Mouse (Mus musculus) adrenal gland, postnatal 10 days (tissue): ENCODE measurements around the gene Dlgap5. TPM values are rescaled to one million over a fixed set of nuclear protein-coding genes. Genes with fewer than 3 reads are reported as not detected.

Experiments
- DNase-seq: peaks from one replicate; pipeline ENCODE4 v3.0.0; 2021; ENCODE audit warnings: mixed read lengths
- total RNA-seq, 2 experiments: library from RNA; stranded (reverse); gene quantifications; 2 replicates each; pipeline ENCODE4 v1.2.3; 2021

Gene Dlgap5
- total RNA-seq, 2 experiments from 2014 or later = 9.4 to 12.9 TPM

DNA sequence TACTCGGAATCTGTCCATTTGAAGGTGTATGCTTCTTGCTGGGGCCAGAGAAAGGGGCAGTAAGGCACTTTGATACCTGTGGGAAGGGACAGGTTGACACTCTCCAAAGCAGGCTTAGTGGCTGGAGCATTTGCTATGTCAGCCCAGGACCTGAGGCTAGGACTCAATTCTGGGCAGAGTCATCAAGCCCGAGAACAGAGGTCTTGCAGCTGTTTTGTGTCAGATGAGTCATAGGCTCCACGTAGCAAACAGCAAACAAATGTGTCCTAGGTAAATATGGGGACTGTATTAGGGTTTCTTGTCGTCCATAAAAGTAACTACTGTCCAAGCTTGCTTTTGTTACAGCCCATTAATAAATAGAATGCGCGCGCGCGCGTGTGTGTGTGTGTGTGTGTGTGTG lies 65.9 kb downstream of the Dlgap5 start:
- no peak for DNase-seq

DNA sequence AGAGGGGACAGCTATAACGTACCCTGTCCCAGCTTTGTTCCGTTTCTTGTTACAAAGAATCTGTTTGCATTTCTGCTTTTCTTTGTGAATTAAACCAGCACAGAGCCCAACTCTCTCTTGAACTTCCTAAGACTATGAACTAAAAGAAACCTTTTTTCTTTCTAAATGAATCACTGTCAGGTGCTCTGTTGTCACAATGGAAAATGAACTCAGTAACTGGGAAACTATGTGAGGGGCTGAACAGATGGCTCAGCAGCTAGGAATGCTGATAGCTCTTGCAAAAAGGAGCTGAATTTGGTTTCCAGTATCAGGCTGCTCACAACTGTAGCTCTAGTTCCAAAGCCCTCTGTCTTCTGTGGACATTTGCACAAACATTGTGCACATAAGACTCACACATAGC lies 67.2 kb downstream of the Dlgap5 start:
- no peak for DNase-seq

DNA sequence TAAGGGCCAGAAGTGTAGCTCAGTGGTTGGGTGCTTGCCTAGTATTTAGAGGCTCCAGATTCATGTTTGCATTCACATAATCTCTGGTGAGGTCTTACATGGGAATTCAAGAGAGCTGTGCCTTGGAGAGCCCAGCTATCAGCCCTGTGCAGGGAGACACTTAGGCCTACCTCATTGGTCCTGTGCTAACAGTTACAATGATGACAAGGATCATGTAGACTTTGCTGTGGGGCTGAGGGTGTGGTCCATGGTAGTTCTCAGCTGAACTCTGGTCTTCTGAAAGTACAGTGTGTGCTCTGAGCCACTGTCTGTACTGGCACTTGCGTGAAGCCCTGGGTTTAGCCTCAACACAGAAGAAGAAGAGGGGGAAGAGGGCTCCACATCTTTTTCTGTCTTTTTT lies 71.5 kb downstream of the Dlgap5 start:
- DNase-seq = no peak

DNA sequence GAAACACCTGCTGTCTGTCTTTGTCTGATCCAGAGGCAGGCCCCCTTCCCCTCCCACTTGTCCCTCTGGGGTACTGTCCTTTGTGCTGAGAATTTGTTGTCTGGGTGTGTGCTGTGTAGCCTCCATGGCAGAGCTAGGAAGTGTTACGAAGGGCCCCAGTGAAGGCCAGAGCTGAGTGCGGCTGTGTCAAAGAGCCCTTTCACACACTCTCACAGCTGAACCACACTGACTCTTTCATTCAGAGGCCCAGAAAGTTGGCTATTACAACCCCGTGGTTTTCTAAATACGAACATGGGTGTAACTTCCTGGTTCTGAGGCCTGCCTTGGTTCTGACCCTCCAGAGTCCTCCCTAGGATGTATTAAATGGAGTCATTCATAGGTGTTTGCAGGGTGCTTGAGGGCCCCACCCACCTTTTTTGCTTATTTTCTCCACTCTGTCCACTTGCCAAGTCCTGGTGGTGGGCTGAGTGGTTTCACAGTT lies 76.4 kb downstream of the Dlgap5 start:
- DNase-seq = no peak

DNA sequence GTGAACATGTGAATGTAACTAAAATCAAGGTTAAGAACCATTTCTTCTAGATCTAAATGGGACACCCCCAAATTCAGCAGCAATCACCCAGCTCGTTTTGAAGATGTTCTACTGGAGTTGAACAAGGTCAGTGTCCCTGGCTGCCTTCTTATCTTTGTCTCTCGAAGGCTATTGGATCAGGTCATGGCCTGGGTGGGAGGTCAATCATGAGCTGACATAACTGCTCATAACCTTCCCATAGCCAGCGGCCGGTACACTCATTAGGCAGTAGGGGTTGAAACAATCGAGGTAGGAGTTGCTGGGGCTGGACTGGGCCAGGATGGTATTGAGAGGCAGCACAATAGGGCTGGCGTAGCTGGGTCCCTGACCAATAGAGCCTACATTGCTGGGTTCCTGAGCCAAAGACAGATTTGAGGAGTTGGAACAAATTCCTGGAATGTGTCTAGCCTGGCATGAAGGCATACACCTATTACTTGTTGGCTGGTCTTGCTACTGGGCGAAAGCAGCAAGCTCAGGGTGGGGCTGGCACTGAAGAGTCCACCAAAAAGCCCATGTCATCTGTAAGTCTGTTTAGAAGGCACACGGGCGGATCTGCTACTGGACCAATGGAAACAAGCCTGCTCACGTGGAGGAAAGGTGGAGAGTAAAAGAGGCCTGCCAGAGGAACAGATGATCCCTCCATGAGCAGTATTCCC lies 77.8 kb downstream of the Dlgap5 start:
- DNase-seq = no peak

Other genes starting within 250 kb of the Dlgap5 start
- 10 to 100 TPM; 33.4 to 40.4 TPM for gene Gch1, start 229.0 kb downstream of the Dlgap5 start, total RNA-seq
- 10 to 100 TPM in 1 of 2 experiments, 1 to 10 TPM in 1; 6.9 to 10.0 TPM for gene Wdhd1, start 141.6 kb downstream of the Dlgap5 start, total RNA-seq
- 10 to 100 TPM; 18.8 to 19.7 TPM for gene Socs4, start 141.5 kb downstream of the Dlgap5 start, total RNA-seq
- gene Mapk1ip1l, start 120.1 kb downstream of the Dlgap5 start, total RNA-seq = 10 to 100 TPM; 69.9 to 75.9 TPM
- 1 to 10 TPM; 6.9 to 7.0 TPM for gene Lgals3, start 50.7 kb downstream of the Dlgap5 start, total RNA-seq
- gene Fbxo34, start 32.0 kb upstream of the Dlgap5 start, total RNA-seq = 10 to 100 TPM; 21.5 to 24.5 TPM
- 10 to 100 TPM; 10.3 to 14.2 TPM for gene Atg14, start 152.2 kb upstream of the Dlgap5 start, total RNA-seq
- 10 to 100 TPM; 53.1 to 83.3 TPM for gene Ktn1, start 230.0 kb upstream of the Dlgap5 start, total RNA-seq